Mouse (Mus musculus) liver (tissue): ENCODE data around the gene Anapc1.

Source experiments
- DNase-seq: peaks from one replicate; pipeline ENCODE4 v3.0.0-alpha.2; 2020; ENCODE audit warnings: mixed read lengths

Gene Anapc1

GRCm38 (mm10) chr2:128565904-128566303, 121.3 kb downstream of the Anapc1 start:
- no peak for DNase-seq

DNA sequence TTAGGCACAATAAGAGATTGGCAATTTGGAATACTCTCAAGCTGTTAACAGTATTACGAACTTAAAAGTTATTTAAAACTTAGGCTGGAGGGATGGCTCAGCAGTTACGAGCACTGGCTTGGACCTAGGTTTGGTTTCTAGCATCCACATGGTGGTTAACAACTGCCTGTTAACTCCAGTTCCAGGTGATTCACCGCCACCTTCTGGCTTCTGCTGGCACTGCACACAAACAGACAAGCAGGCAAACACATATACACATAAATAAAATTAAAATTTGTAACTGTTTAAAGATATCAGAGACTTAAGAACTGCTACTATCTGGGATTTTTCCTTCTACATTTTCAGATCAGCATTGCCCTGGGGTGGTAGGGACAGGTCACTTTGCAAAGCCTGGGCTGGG, 123.0 kb downstream of the Anapc1 start:
- no peak for DNase-seq
